Mouse (Mus musculus): ENCODE measurements at regions not wholly inside any gene's neighbourhood (a gene's known extent, or its start where the extent isn't known, plus 50 kb on each side); places are given as distances from the start of the nearest gene placed in this dataset.

DNA sequence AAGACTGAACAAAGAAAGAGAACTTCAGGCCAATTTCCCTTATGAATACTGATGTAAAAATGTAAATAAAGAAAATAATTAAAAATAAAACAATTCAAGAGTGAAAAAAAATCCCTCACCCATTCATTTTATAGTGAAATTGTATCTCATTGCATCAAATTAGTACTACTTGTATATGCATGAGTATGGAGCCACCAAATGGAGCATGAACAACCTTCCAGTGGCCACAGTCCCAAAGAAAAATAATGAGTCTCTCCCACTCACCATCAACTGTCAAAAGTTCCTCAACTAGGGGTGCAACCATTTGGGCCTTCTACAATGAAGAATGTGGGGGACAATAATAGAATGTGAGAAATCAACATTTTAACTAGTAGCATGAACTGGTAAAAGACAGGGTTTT lies 54.1 kb upstream of the Rspo3 start:
- TF ChIP-seq ZMIZ1 (IDR thresholded peaks at IDR 0.05; ENCODE audit: low read depth, low read length) (no peak), MAX (IDR thresholded peaks at IDR 0.05; ENCODE audit: low read length) (no peak), USF2 (conservative IDR thresholded peaks at IDR 0.05; ENCODE audit: low read depth, low read length) (no peak), CTCF (conservative IDR thresholded peaks at IDR 0.05 in 1 of 2, IDR thresholded peaks at IDR 0.05 in 1 of 2; ENCODE audit: low read depth in 2 of 2, low read length in 2 of 2) (no peak), POLR2A (IDR thresholded peaks at IDR 0.05; ENCODE audit: low read depth, low read length) (no peak), JUND (conservative IDR thresholded peaks at IDR 0.05; ENCODE audit: low read depth, low read length) (no peak), PAX5 (IDR thresholded peaks at IDR 0.05; ENCODE audit: low read length) (no peak), SMC3 (IDR thresholded peaks at IDR 0.05; ENCODE audit: low read depth, low read length) (no peak), TCF12 (IDR thresholded peaks at IDR 0.05; ENCODE audit: low read depth, low read length) (no peak)
